Mouse (Mus musculus): ENCODE measurements at regions not wholly inside any gene's neighbourhood (a gene's known extent, or its start where the extent isn't known, plus 50 kb on each side); places are given as distances from the start of the nearest gene placed in this dataset.
"Not testable (repeated sequence)": the region's sequence is repeated elsewhere in the genome, so short reads cannot be mapped to it uniquely, and the experiment has no call there.

- WGBS: 79% methylated on average over 7 of the region's 7 CpGs
- no peak overlapping the region for H3K9ac ChIP-seq (ENCODE audit: low read depth, low read length)
- no peak overlapping the region for H3K27ac ChIP-seq (ENCODE audit: low read depth, low read length)
- no peak overlapping the region for H3K4me2 ChIP-seq (ENCODE audit: low read length)
- H3K4me3 ChIP-seq (ENCODE audit: low read length): no peak overlapping the region
- no peaks in the 10 kb centered on the region for H3K36me3 ChIP-seq (ENCODE audit: control insufficient read depth, insufficient read depth, low read length)
- ATAC-seq: no peak
- no peaks in the 10 kb centered on the region for H3K9me3 ChIP-seq (ENCODE audit: control insufficient read depth, low read length)
- peaks cover 10% of the 10 kb centered on the region for H3K27me3 ChIP-seq (replicated peaks; ENCODE audit: control insufficient read depth, insufficient read depth, low read length)
- peaks cover 16% of the 10 kb centered on the region for H3K4me1 ChIP-seq (ENCODE audit: control insufficient read depth, insufficient read depth, low read depth, low read length)
Observed at GRCm38 (mm10) chr16:30194836-30195235, 72.5 kb downstream of the Cpn2 start.

- WGBS: 82% methylated on average over 2 of the region's 2 CpGs
- not testable (repeated sequence) for H3K9ac ChIP-seq (ENCODE audit: low read depth, low read length); ATAC-seq; H3K27ac ChIP-seq (ENCODE audit: low read depth, low read length); H3K27me3 ChIP-seq (replicated peaks; ENCODE audit: control insufficient read depth, insufficient read depth, low read length); H3K36me3 ChIP-seq (ENCODE audit: control insufficient read depth, insufficient read depth, low read length); H3K9me3 ChIP-seq (ENCODE audit: control insufficient read depth, low read length); H3K4me3 ChIP-seq (ENCODE audit: low read length); H3K4me2 ChIP-seq (ENCODE audit: low read length)
- peaks cover 16% of the 10 kb centered on the region for H3K4me1 ChIP-seq (ENCODE audit: control insufficient read depth, insufficient read depth, low read depth, low read length)
Observed at GRCm38 (mm10) chr16:30195859-30196258, 71.4 kb downstream of the Cpn2 start.

- 78% methylated on average over 3 of the region's 3 CpGs for WGBS
- ATAC-seq: no peak
- Histone ChIP-seq H3K36me3 (ENCODE audit: control insufficient read depth, insufficient read depth, low read length) (no peaks in the 10 kb centered on the region), H3K9ac (ENCODE audit: low read depth, low read length) (no peak overlapping the region), H3K4me2 (ENCODE audit: low read length) (no peak overlapping the region), H3K27me3 (replicated peaks; ENCODE audit: control insufficient read depth, insufficient read depth, low read length) (peaks cover 2% of the 10 kb centered on the region), H3K4me3 (ENCODE audit: low read length) (no peak overlapping the region), H3K9me3 (ENCODE audit: control insufficient read depth, low read length) (no peaks in the 10 kb centered on the region), H3K4me1 (ENCODE audit: control insufficient read depth, insufficient read depth, low read depth, low read length) (peaks cover 16% of the 10 kb centered on the region), H3K27ac (ENCODE audit: low read depth, low read length) (no peak overlapping the region)
Observed at GRCm38 (mm10) chr16:30197351-30197750, 69.9 kb downstream of the Cpn2 start.

- Histone ChIP-seq H3K27me3 (replicated peaks; ENCODE audit: control insufficient read depth, insufficient read depth, low read length) (peaks cover 2% of the 10 kb centered on the region), H3K9ac (ENCODE audit: low read depth, low read length) (no peak overlapping the region), H3K4me2 (ENCODE audit: low read length) (no peak overlapping the region), H3K9me3 (ENCODE audit: control insufficient read depth, low read length) (no peaks in the 10 kb centered on the region), H3K4me1 (ENCODE audit: control insufficient read depth, insufficient read depth, low read depth, low read length) (no peaks in the 10 kb centered on the region), H3K27ac (ENCODE audit: low read depth, low read length) (no peak overlapping the region), H3K4me3 (ENCODE audit: low read length) (no peak overlapping the region), H3K36me3 (ENCODE audit: control insufficient read depth, insufficient read depth, low read length) (no peaks in the 10 kb centered on the region)
- no peak for ATAC-seq
- WGBS: 66% methylated on average over 4 of the region's 4 CpGs
Observed at GRCm38 (mm10) chr16:30199836-30200235, 67.5 kb downstream of the Cpn2 start.

GRCm38 (mm10) chr16:30204144-30204543 lies 63.2 kb downstream of the Cpn2 start:
- H3K9me3 ChIP-seq (ENCODE audit: control insufficient read depth, low read length): no peaks in the 10 kb centered on the region
- H3K36me3 ChIP-seq (ENCODE audit: control insufficient read depth, insufficient read depth, low read length): no peaks in the 10 kb centered on the region
- H3K4me3 ChIP-seq (ENCODE audit: low read length): no peak overlapping the region
- H3K4me1 ChIP-seq (ENCODE audit: control insufficient read depth, insufficient read depth, low read depth, low read length): peaks cover 4% of the 10 kb centered on the region
- no peak overlapping the region for H3K27ac ChIP-seq (ENCODE audit: low read depth, low read length)
- ATAC-seq: no peak
- 0 out of 2 replicates have a peak, but pooled peaks cover 4% of the 10 kb centered on the region for H3K27me3 ChIP-seq (replicated peaks; ENCODE audit: control insufficient read depth, insufficient read depth, low read length)
- no peak overlapping the region for H3K4me2 ChIP-seq (ENCODE audit: low read length)
- 41% methylated on average over 4 of the region's 4 CpGs for whole genome bisulfite sequencing
- H3K9ac ChIP-seq (ENCODE audit: low read depth, low read length): no peak overlapping the region

GRCm38 (mm10) chr16:30205314-30205815 lies 61.9 kb downstream of the Cpn2 start:
- Histone ChIP-seq H3K9me3 (ENCODE audit: control insufficient read depth, low read length) (no peaks in the 10 kb centered on the region), H3K36me3 (ENCODE audit: control insufficient read depth, insufficient read depth, low read length) (no peaks in the 10 kb centered on the region), H3K4me3 (ENCODE audit: low read length) (no peak overlapping the region), H3K27me3 (replicated peaks; ENCODE audit: control insufficient read depth, insufficient read depth, low read length) (0 out of 2 replicates have a peak, but pooled peaks cover 4% of the 10 kb centered on the region), H3K27ac (ENCODE audit: low read depth, low read length) (no peak overlapping the region), H3K4me2 (ENCODE audit: low read length) (no peak overlapping the region), H3K9ac (ENCODE audit: low read depth, low read length) (no peak overlapping the region), H3K4me1 (ENCODE audit: control insufficient read depth, insufficient read depth, low read depth, low read length) (peaks cover 4% of the 10 kb centered on the region)
- no peak for ATAC-seq
- WGBS: 14% methylated on average over 8 of the region's 8 CpGs

- WGBS: 8% methylated on average over 15 of the region's 15 CpGs
- Histone ChIP-seq H3K9ac (ENCODE audit: low read depth, low read length) (peak overlapping the region; percentile 10; the same call in 1 of the 2 replicates), H3K9me3 (ENCODE audit: control insufficient read depth, low read length) (no peaks in the 10 kb centered on the region), H3K4me2 (ENCODE audit: low read length) (no peak overlapping the region), H3K36me3 (ENCODE audit: control insufficient read depth, insufficient read depth, low read length) (no peaks in the 10 kb centered on the region), H3K4me1 (ENCODE audit: control insufficient read depth, insufficient read depth, low read depth, low read length) (peaks cover 4% of the 10 kb centered on the region), H3K4me3 (ENCODE audit: low read length) (no peak overlapping the region), H3K27me3 (replicated peaks; ENCODE audit: control insufficient read depth, insufficient read depth, low read length) (0 out of 2 replicates have a peak, but pooled peaks cover 4% of the 10 kb centered on the region), H3K27ac (ENCODE audit: low read depth, low read length) (no peak overlapping the region)
- no peak for ATAC-seq
Observed at GRCm38 (mm10) chr16:30205816-30206356, 61.4 kb downstream of the Cpn2 start.
